Mouse (Mus musculus) cortical plate, adult 2 months (tissue): ENCODE measurements around the gene Fam166a. TPM values are rescaled to one million over a fixed set of nuclear protein-coding genes. Genes with fewer than 3 reads are reported as not detected.
"Not testable (repeated sequence)": the region's sequence is repeated elsewhere in the genome, so short reads cannot be mapped to it uniquely, and the experiment has no call there.

Source experiments
- H3K27ac ChIP-seq: fragments of 200-500 bp; 2 replicates; pipeline ENCODE4 v1.5.1; 2012; ENCODE audit warnings: low read length, control low read depth, inconsistent platforms; ENCODE audit not compliant: insufficient read depth
- H3K4me1 ChIP-seq: fragments of 200-500 bp; 2 replicates; pipeline ENCODE4 v1.6.1; 2011; ENCODE audit warnings: low read length; ENCODE audit not compliant: control insufficient read depth, insufficient read depth
- H3K4me3 ChIP-seq: fragments of 200-500 bp; 2 replicates; pipeline ENCODE4 v1.5.1; 2011; ENCODE audit warnings: mild to moderate bottlenecking, low read length, control low read depth; ENCODE audit not compliant: insufficient read depth
- CTCF ChIP-seq: fragments of 200-500 bp; IDR thresholded peaks from 2 replicates; pipeline ENCODE4 v1.5.1; 2011; ENCODE audit warnings: mild to moderate bottlenecking, control low read depth, low read length; ENCODE audit not compliant: insufficient read depth; ENCODE audit errors: extremely low read depth
- POLR2A ChIP-seq: fragments of 200-500 bp; IDR thresholded peaks from 2 replicates; pipeline ENCODE4 v1.6.1; 2011; ENCODE audit warnings: mild to moderate bottlenecking, low read length, control low read depth; ENCODE audit not compliant: insufficient read depth; ENCODE audit errors: extremely low read depth
- polyA plus RNA-seq: library from polyadenylated mRNA; depleted of rRNA; stranded (reverse); fragments of >200 nt; gene quantifications from 2 replicates; pipeline ENCODE4 v1.2.3, GENCODE M21; 2012

Fam166a gene
- polyA plus RNA-seq, 1 experiment, result 0.19 TPM

- no peak overlapping the region for H3K4me3 ChIP-seq
- no peak overlapping the region for H3K27ac ChIP-seq
- TF ChIP-seq POLR2A (no peak), CTCF (no peak)
- peaks cover 6% of the 10 kb centered on the region; the same call in 1 of the 2 replicates for H3K4me1 ChIP-seq
These were observed 33.8 kb downstream of the Fam166a start for GRCm38 (mm10) chr2:25252331-25252730.

GRCm38 (mm10) chr2:25255284-25255779, 36.8 kb downstream of the Fam166a start, which contains the start of gene Tmem203:
Gene Tmem203, plus strand, starts transcription at chr2:25255439.
- Histone ChIP-seq H3K4me3 (peak within 1 kb of the TSS; percentile 90), H3K4me1 (peaks cover 6% of the 10 kb centered on the region; the same call in 1 of the 2 replicates), H3K27ac (peak within 1 kb of the TSS; percentile 61)
- TF ChIP-seq CTCF, result no peak
- TF ChIP-seq POLR2A, result peak; percentile 69

GRCm38 (mm10) chr2:25256443-25257109, 38.0 kb downstream of the Fam166a start:
- H3K4me3 ChIP-seq, result peak overlapping the region; percentile 90; the same call in 1 of the 2 replicates

GRCm38 (mm10) chr2:25257250-25257649, 38.7 kb downstream of the Fam166a start:
- not testable (repeated sequence) for H3K27ac ChIP-seq, H3K4me3 ChIP-seq, H3K4me1 ChIP-seq

More at GRCm38 (mm10) chr2:25256443-25257109, 38.0 kb downstream of the Fam166a start:
- H3K4me1 ChIP-seq, H3K27ac ChIP-seq: not testable (repeated sequence)
- 0 out of 2 replicates have a peak, but pooled peaks have one; percentile 13 for TF ChIP-seq CTCF

GRCm38 (mm10) chr2:25258887-25259286, 40.3 kb downstream of the Fam166a start:
- Histone ChIP-seq H3K4me3 (no peak overlapping the region), H3K27ac (no peak overlapping the region), H3K4me1 (peaks cover 6% of the 10 kb centered on the region; the same call in 1 of the 2 replicates)
- TF ChIP-seq POLR2A (no peak), CTCF (peak; percentile 27; the same call in 1 of the 2 replicates)

- H3K27ac ChIP-seq, result peak overlapping the region; percentile 26; the same call in 1 of the 2 replicates
- H3K4me3 ChIP-seq, result peak overlapping the region; percentile 27
- TF ChIP-seq POLR2A (no peak), CTCF (no peak)
- H3K4me1 ChIP-seq, result peaks cover 7% of the 10 kb centered on the region
These were observed 43.3 kb downstream of the Fam166a start for GRCm38 (mm10) chr2:25261870-25262269.

- TF ChIP-seq CTCF (no peak), POLR2A (peak; percentile 77; the same call in 1 of the 2 replicates)
- H3K4me3 ChIP-seq, result peak within 1 kb of the TSS; percentile 27
- peaks cover 7% of the 10 kb centered on the region for H3K4me1 ChIP-seq
- peak within 1 kb of the TSS; percentile 44 for H3K27ac ChIP-seq
These were observed 43.8 kb downstream of the Fam166a start, which contains the start of gene Tprn for GRCm38 (mm10) chr2:25262291-25262767. Gene Tprn, plus strand, starts transcription at chr2:25262618.

GRCm38 (mm10) chr2:25262795-25263622, 44.5 kb downstream of the Fam166a start:
- peak overlapping the region; percentile 27 for H3K4me3 ChIP-seq
- H3K4me1 ChIP-seq, result peaks cover 7% of the 10 kb centered on the region
- H3K27ac ChIP-seq, result peak overlapping the region; percentile 44
- TF ChIP-seq CTCF (no peak), POLR2A (no peak)

- Histone ChIP-seq H3K4me1 (peaks cover 7% of the 10 kb centered on the region), H3K27ac (peak overlapping the region; percentile 88), H3K4me3 (peak overlapping the region; percentile 27)
- TF ChIP-seq CTCF (no peak), POLR2A (no peak)
These were observed 45.2 kb downstream of the Fam166a start for GRCm38 (mm10) chr2:25263623-25264285.
